12 mouse cellular contexts compared by ENCODE assay signal in the genomic region with DNA sequence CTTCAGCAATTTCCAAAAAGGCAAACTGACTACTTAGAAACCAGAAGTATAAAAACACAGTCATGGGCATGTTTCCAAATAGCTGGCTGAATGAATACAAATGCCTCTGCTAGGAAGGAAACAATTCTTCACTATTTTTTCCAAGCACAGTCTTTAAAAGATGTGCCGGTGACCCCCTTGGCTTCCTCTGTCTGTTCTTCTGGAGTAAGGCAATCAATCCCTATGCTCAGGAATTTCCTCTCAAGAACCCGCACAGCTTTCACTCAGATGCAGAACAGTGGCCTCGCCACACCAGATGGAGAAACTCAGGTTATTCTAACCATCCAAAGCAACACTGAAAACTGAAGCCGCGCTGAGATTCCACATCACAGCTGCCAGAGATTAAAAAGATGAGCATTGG.
DNase-seq lines count a peak whose midpoint lies in the region; ATAC-seq and TF ChIP-seq lines count a peak whose summit lies in the region.
"Had no signal": no experiment of that assay in that cellular context is flagged by ENCODE, and none has a peak within 500 bp of the region (broad histone marks: within the 10 kb centered on the region; RNA-seq: fewer than 3 reads in every experiment).

No protein-coding gene starts in this region.

- H3K27ac ChIP-seq in embryonic facial prominence, embryonic 11.5 days (replicated peaks; ENCODE audit: low read depth, low read length) = no peak overlapping the region
- no peak overlapping the region for H3K27ac ChIP-seq in embryonic facial prominence, embryonic 10.5 days (replicated peaks)
- no peak overlapping the region for H3K27ac ChIP-seq in kidney, adult 2 months (ENCODE audit: insufficient read depth, low read depth, low read length)
- H3K27ac ChIP-seq in kidney, postnatal 0 days = no peak overlapping the region

- DNase-seq in embryonic facial prominence, embryonic 11.5 days (ENCODE audit: low spot score) = peak; percentile 1
- DNase-seq in embryonic facial prominence, embryonic 10.5 days (ENCODE audit: low spot score) = no peak
- DNase-seq in kidney, adult 2 months = peak; percentile 19
- DNase-seq in kidney, adult 18-20 months = no peak
- DNase-seq in brain, adult 2 months (ENCODE audit: low read depth, low spot score) = peak; percentile 48
- peak; percentile 84 for DNase-seq in kidney, postnatal 0 days (ENCODE audit: low spot score)
- DNase-seq in heart, postnatal 36 days = no peak
- no peak for DNase-seq in ovary, postnatal 10 days (ENCODE audit: low spot score)
- DNase-seq: cerebellum, adult 9-11 months; thymus, postnatal 25 days had no signal

- 64% methylated on average over 5 of the region's 5 CpGs for WGBS in embryonic facial prominence, embryonic 11.5 days
- WGBS in embryonic facial prominence, embryonic 10.5 days = 69% methylated on average over 5 of the region's 5 CpGs
- WGBS in kidney, adult 2 months = 47% methylated on average over 5 of the region's 5 CpGs
- 41% methylated on average over 5 of the region's 5 CpGs for WGBS in kidney, postnatal 0 days

- TF ChIP-seq POLR2A in kidney, adult 2 months (IDR thresholded peaks at IDR 0.05; ENCODE audit: low read depth, low read length) = no peak

- H3K9ac ChIP-seq in embryonic facial prominence, embryonic 11.5 days (replicated peaks; ENCODE audit: low read length) = no peak overlapping the region
- H3K9ac ChIP-seq in kidney, postnatal 0 days (ENCODE audit: low read depth, low read length) = no peak overlapping the region

- no peaks in the 10 kb centered on the region for H3K9me3 ChIP-seq in embryonic facial prominence, embryonic 11.5 days (replicated peaks; ENCODE audit: control insufficient read depth, low read length)
- no peaks in the 10 kb centered on the region for H3K9me3 ChIP-seq in embryonic facial prominence, embryonic 10.5 days
- H3K9me3 ChIP-seq in kidney, postnatal 0 days (replicated peaks; ENCODE audit: low read length) = no peaks in the 10 kb centered on the region

- TF ChIP-seq CTCF in kidney, adult 2 months (conservative IDR thresholded peaks at IDR 0.05; ENCODE audit: insufficient read depth, insufficient read length, low read depth, low read length) = no peak
- TF ChIP-seq CTCF in kidney, postnatal 0 days (IDR thresholded peaks at IDR 0.05; ENCODE audit: low read depth) = no peak

- no peak overlapping the region for H3K4me2 ChIP-seq in embryonic facial prominence, embryonic 11.5 days (ENCODE audit: low read depth, low read length)
- H3K4me2 ChIP-seq in kidney, postnatal 0 days (ENCODE audit: low read length) = no peak overlapping the region

- H3K27me3 ChIP-seq in embryonic facial prominence, embryonic 11.5 days (ENCODE audit: control insufficient read depth, insufficient read depth, low read length) = no peaks in the 10 kb centered on the region
- H3K27me3 ChIP-seq in embryonic facial prominence, embryonic 10.5 days (replicated peaks; ENCODE audit: low read depth, poor library complexity, severe bottlenecking) = no peaks in the 10 kb centered on the region
- no peaks in the 10 kb centered on the region for H3K27me3 ChIP-seq in kidney, adult 2 months (replicated peaks; ENCODE audit: control insufficient read depth, insufficient read depth, low read length)
- no peaks in the 10 kb centered on the region for H3K27me3 ChIP-seq in kidney, postnatal 0 days (ENCODE audit: insufficient read depth, low read length)
- H3K27me3 ChIP-seq: megakaryocyte, embryonic 14.5 days had no signal

- no peak overlapping the region for H3K4me3 ChIP-seq in embryonic facial prominence, embryonic 11.5 days (ENCODE audit: low read depth, low read length)
- H3K4me3 ChIP-seq in embryonic facial prominence, embryonic 10.5 days = no peak overlapping the region
- no peak overlapping the region for H3K4me3 ChIP-seq in kidney, adult 2 months (ENCODE audit: insufficient read depth, low read depth, low read length)
- H3K4me3 ChIP-seq in kidney, postnatal 0 days (replicated peaks; ENCODE audit: low read depth, low read length) = no peak overlapping the region
- H3K4me3 ChIP-seq: erythroblast, embryonic 14.5 days; megakaryocyte, embryonic 14.5 days had no signal

- intact Hi-C loops in heart, postnatal 36 days (cut with DNase I) = no loop called here

- H3K4me1 ChIP-seq in embryonic facial prominence, embryonic 11.5 days (ENCODE audit: control insufficient read depth, insufficient read depth, low read length) = no peaks in the 10 kb centered on the region
- H3K4me1 ChIP-seq in embryonic facial prominence, embryonic 10.5 days = 0 out of 2 replicates have a peak, but pooled peaks cover 2% of the 10 kb centered on the region
- no peaks in the 10 kb centered on the region for H3K4me1 ChIP-seq in kidney, adult 2 months (ENCODE audit: control insufficient read depth, insufficient read depth, low read length)
- H3K4me1 ChIP-seq in kidney, postnatal 0 days (replicated peaks; ENCODE audit: insufficient read depth, low read length) = no peaks in the 10 kb centered on the region
- H3K4me1 ChIP-seq: megakaryocyte, embryonic 14.5 days had no signal

- no peaks in the 10 kb centered on the region for H3K36me3 ChIP-seq in embryonic facial prominence, embryonic 11.5 days (replicated peaks; ENCODE audit: control insufficient read depth, insufficient read depth, low read depth, low read length)
- H3K36me3 ChIP-seq in embryonic facial prominence, embryonic 10.5 days (replicated peaks) = no peaks in the 10 kb centered on the region
- H3K36me3 ChIP-seq in kidney, adult 2 months (ENCODE audit: control insufficient read depth, insufficient read depth, low read length) = no peaks in the 10 kb centered on the region
- H3K36me3 ChIP-seq in kidney, postnatal 0 days (ENCODE audit: insufficient read depth, low read length) = no peaks in the 10 kb centered on the region

- ATAC-seq in embryonic facial prominence, embryonic 11.5 days (replicated peaks; ENCODE audit: insufficient number of reproducible peaks, low FRiP score, low TSS enrichment, low read depth) = no peak
- ATAC-seq in kidney, postnatal 0 days (replicated peaks; ENCODE audit: low FRiP score, low read depth) = no peak

Comparison
In these comparisons a context has a peak if more than half of its experiments do, and no peak if none do; other contexts are left out.
1. DNase-seq: peak in embryonic facial prominence, embryonic 11.5 days (single experiment), kidney, adult 2 months (single experiment), brain, adult 2 months (single experiment) and kidney, postnatal 0 days (single experiment); none in embryonic facial prominence, embryonic 10.5 days (single experiment), kidney, adult 18-20 months (single experiment), heart, postnatal 36 days (0 of 2) and ovary, postnatal 10 days (single experiment).